Mouse (Mus musculus) inflammation-experienced regulatory T-cells (primary cell): ENCODE measurements around the gene Tmem44. TPM values are rescaled to one million over a fixed set of nuclear protein-coding genes. Genes with fewer than 3 reads are reported as not detected.

Experiments used
- polyA plus RNA-seq, 2 experiments: library from polyadenylated mRNA; unstranded; fragments of 100-300 nt; shearing (Covaris generic); gene quantifications; one replicate each; pipeline ENCODE4 v1.2.1; 2017

Gene Tmem44
- polyA plus RNA-seq = 1 to 10 TPM in 1 of 2 experiments, under 1 TPM in 1; 0.40 to 1.3 TPM

DNA sequence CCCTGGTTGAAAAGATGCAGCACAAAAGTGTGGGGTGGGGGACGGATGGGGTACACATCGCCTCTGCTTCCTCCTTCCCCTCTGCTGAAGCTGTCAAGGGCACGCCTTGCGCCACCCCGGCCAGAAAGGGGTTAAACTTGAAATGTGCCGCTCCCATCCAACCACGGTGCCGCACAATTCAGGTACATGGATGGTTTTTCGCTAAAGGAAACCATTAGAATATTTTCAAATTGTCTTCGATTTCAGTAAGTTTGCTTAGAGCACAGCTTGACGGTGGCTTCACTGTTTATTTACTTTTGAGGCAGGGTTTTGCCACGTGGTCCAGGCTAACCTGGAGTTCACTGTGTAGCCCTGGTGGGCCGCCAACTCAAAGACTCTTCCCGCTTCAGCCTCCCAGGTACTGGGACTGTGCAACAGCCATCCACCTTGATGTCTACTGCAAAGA is at the start of gene Tmem44:
Gene Tmem44, minus strand, starts transcription at position 95 of the 445 bp plus-strand sequence.

DNA sequence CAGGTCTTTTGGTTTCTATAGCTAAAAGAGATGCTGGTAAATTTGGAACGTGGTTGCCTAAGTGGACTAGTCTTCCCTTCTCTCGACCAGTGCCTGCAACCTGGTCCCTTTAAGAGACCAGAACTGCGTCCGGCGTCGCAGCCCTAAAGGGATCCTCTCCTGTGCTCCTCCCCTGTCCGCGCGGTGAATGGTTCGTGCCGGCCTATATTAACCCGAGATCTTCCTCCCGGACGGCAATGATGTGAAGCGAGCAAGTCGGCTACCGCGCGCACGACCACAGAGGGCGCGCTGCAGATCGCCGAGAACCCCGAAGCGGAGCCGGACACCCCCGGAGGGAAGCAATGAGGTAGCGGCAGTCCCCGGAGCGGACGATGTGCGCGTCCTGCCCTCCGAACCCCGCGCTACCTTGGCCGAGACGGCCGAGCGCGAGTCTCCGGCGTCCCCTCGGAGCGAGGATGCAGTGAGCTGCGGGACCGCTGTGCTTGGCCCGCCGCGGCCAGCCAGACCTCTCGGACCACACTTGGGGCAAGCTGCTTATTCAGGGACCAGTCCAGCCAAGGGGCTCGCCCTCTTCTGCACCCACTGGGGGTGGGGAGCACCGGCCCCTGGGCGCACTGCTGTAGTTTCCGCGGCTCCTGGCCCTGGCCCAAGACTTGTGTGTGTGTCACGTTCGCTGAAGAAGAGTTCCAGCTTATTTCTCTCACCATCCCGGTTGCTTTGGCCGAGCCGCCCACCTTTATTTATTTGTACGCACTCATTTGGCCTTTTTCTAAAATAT is 49.0 kb upstream of the Tmem44 start, which contains the start of gene Fam43a:
Gene Fam43a, plus strand, starts transcription at position 233 of the 778 bp plus-strand sequence.

DNA sequence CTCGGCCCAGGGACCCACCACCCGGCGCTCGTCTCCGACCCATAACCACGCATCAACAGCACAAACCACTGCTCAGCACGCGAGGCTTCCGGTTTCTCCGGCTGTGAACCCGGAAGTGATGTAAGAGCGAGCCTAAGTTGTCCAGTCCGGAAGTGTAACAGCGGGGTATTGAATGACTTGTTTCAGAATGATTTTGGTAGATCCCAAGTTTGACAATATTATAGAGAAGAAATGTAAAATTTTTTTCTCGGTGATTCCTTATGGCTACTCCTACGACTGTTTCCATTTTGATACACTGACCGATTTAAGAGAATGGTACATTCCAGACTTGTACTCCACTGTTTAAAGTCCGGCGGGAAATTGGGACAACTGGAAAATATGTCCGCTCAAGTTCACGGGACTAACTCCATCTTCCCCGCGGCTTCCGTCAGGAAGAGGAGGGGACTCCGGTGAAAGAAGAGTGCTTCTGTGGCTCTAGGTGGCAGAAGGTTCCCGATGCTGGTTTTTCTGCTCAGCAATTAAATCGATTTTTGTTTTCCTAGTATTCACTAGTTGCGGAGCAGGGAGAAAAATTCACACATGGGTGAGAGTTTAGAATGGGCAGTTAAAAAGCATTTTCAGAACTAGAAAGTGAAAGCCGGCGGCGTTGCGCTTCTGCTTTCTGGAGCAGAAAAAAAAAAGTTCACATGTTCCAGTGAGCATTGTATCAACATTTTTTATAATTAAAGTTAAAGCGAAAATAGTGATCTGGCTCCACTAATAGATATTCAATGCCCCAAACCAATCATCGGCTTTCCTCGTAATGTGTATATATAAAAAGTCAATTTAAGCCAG is 37.1 kb upstream of the Tmem44 start, which contains the start of gene Lsg1:
Gene Lsg1, minus strand, starts transcription at position 99 of the 834 bp plus-strand sequence.

Other genes starting within 250 kb of the Tmem44 start
- 1 to 10 TPM in 1 of 2 experiments, under 1 TPM in 1; 0.35 to 3.1 TPM for gene Gp5, start 240.1 kb downstream of the Tmem44 start, polyA plus RNA-seq
- gene Atp13a3, start 144.9 kb downstream of the Tmem44 start, polyA plus RNA-seq = 10 to 100 TPM; 37.9 to 47.6 TPM
- 10 to 100 TPM; 65.5 to 81.6 TPM for gene Lsg1, start 36.8 kb upstream of the Tmem44 start, polyA plus RNA-seq
- gene Fam43a, start 48.9 kb upstream of the Tmem44 start, polyA plus RNA-seq = 1 to 10 TPM; 3.7 to 9.8 TPM